ENCODE assay signal across 2 mouse cellular contexts in the genomic region with DNA sequence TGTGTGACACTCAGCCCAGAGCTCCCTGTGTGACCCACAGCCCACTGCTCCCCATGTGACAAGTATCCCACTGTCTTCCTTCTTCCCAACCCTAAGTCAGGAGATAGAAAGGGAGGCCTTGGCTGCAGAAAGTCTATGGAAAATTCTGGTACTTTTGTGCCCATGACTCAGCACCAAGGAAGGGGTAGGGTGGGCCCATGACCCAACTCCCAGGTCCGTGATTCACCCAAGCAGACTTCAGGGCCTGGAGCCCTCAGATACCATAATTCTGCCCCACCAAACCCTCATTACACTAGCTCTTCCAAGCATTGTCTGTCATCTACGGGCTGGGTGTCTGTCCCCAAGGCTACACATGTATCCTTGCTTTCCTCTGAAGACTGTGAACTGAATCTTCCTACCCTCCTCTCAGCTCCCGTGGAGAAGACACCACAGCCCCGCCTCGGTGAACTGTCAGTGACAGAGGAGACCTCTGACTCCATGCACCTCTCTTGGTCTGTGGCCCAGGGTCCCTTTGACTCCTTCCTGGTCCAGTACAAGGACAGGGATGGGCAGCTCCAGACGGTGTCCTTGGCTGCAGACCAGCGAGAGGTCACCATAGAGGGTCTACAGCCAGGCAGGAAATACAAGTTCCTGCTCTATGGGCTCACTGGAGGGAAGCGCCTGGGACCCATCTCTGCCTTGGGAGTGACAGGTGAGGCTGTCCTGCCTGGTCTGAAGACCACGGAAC. TPM values are rescaled to one million over a fixed set of nuclear protein-coding genes. Genes with fewer than 3 reads are reported as not detected.
"Had no signal": no experiment of that assay in that cellular context is flagged by ENCODE, and none has a peak within 500 bp of the region (broad histone marks: within the 10 kb centered on the region; RNA-seq: fewer than 3 reads in every experiment).

No protein-coding gene starts in this region.

RNA-seq across cellular contexts. Expression of a gene that starts 44.0 kb away (rescaled TPM):
- total RNA-seq: monocyte, adult 5-6 weeks; neutrophil, adult 5-6 weeks had no signal
